Mouse (Mus musculus): ENCODE measurements around the gene Prkcsh. TPM values are rescaled to one million over a fixed set of nuclear protein-coding genes. Genes with fewer than 3 reads are reported as not detected.

Prkcsh gene
- polyA plus RNA-seq, 1 experiment from 2014 or later, result 99.3 TPM

GRCm38 (mm10) chr9:22017208-22017825 lies 14.7 kb downstream of the Prkcsh start:
- no peak overlapping the region for H3K4me3 ChIP-seq (replicated peaks)
- 73% methylated on average over 7 of the region's 7 CpGs for WGBS
- no peaks in the 10 kb centered on the region for H3K27me3 ChIP-seq
- no peak overlapping the region for H3K27ac ChIP-seq
- no peak overlapping the region for H3K4me2 ChIP-seq (replicated peaks)
- ATAC-seq, result no peak
- H3K36me3 ChIP-seq, result peaks cover 76% of the 10 kb centered on the region
- H3K4me1 ChIP-seq (replicated peaks), result 0 out of 2 replicates have a peak, but pooled peaks cover 2% of the 10 kb centered on the region
- no peak overlapping the region for H3K9ac ChIP-seq (replicated peaks)
- H3K9me3 ChIP-seq, result no peaks in the 10 kb centered on the region

- Histone ChIP-seq H3K9me3 (no peaks in the 10 kb centered on the region), H3K4me2 (replicated peaks) (no peak overlapping the region), H3K9ac (replicated peaks) (no peak overlapping the region), H3K4me1 (replicated peaks) (peaks cover 30% of the 10 kb centered on the region), H3K27me3 (no peaks in the 10 kb centered on the region), H3K36me3 (peaks cover 75% of the 10 kb centered on the region), H3K4me3 (replicated peaks) (no peak overlapping the region), H3K27ac (0 out of 2 replicates have a peak overlapping the region, but pooled peaks have one; percentile 9)
- WGBS, result 51% methylated on average over 8 of the region's 8 CpGs
- peak; percentile 22; the same call in 1 of the 2 replicates for ATAC-seq
These were observed 22.0 kb downstream of the Prkcsh start for GRCm38 (mm10) chr9:22024592-22024991.

GRCm38 (mm10) chr9:22028467-22028866 lies 25.9 kb downstream of the Prkcsh start:
- H3K4me1 ChIP-seq (replicated peaks), result peaks cover 34% of the 10 kb centered on the region
- no peaks in the 10 kb centered on the region for H3K9me3 ChIP-seq
- peak; percentile 21; the same call in 1 of the 2 replicates for ATAC-seq
- WGBS, result 31% methylated on average over 7 of the region's 7 CpGs
- H3K27me3 ChIP-seq, result no peaks in the 10 kb centered on the region
- 0 out of 2 replicates have a peak overlapping the region, but pooled peaks have one; percentile 45 for H3K27ac ChIP-seq
- no peak overlapping the region for H3K4me2 ChIP-seq (replicated peaks)
- H3K36me3 ChIP-seq, result peaks cover 88% of the 10 kb centered on the region
- no peak overlapping the region for H3K4me3 ChIP-seq (replicated peaks)
- H3K9ac ChIP-seq (replicated peaks), result no peak overlapping the region

GRCm38 (mm10) chr9:22030386-22030785 lies 27.8 kb downstream of the Prkcsh start:
- Histone ChIP-seq H3K9ac (replicated peaks) (no peak overlapping the region), H3K4me1 (replicated peaks) (peaks cover 36% of the 10 kb centered on the region), H3K9me3 (no peaks in the 10 kb centered on the region), H3K27ac (no peak overlapping the region), H3K4me3 (replicated peaks) (no peak overlapping the region), H3K27me3 (no peaks in the 10 kb centered on the region), H3K4me2 (replicated peaks) (no peak overlapping the region), H3K36me3 (peaks cover 89% of the 10 kb centered on the region)
- WGBS, result 93% methylated on average over 9 of the region's 9 CpGs
- ATAC-seq, result no peak

GRCm38 (mm10) chr9:22035300-22036044 lies 32.9 kb downstream of the Prkcsh start:
- Histone ChIP-seq H3K9ac (replicated peaks) (no peak overlapping the region), H3K27me3 (no peaks in the 10 kb centered on the region), H3K4me1 (replicated peaks) (peaks cover 33% of the 10 kb centered on the region), H3K9me3 (no peaks in the 10 kb centered on the region), H3K4me3 (replicated peaks) (no peak overlapping the region), H3K4me2 (replicated peaks) (no peak overlapping the region), H3K27ac (peak overlapping the region; percentile 30), H3K36me3 (peaks cover 64% of the 10 kb centered on the region)
- peak; percentile 67 for ATAC-seq
- WGBS, result 26% methylated on average over 6 of the region's 6 CpGs

GRCm38 (mm10) chr9:22037826-22038225 lies 35.2 kb downstream of the Prkcsh start:
- H3K27me3 ChIP-seq, result no peaks in the 10 kb centered on the region
- H3K9ac ChIP-seq (replicated peaks), result no peak overlapping the region
- H3K4me3 ChIP-seq (replicated peaks), result no peak overlapping the region
- H3K4me1 ChIP-seq (replicated peaks), result peaks cover 44% of the 10 kb centered on the region
- ATAC-seq, result no peak
- no peak overlapping the region for H3K27ac ChIP-seq
- 91% methylated on average over 10 of the region's 10 CpGs for WGBS
- H3K36me3 ChIP-seq, result peaks cover 40% of the 10 kb centered on the region
- H3K9me3 ChIP-seq, result no peaks in the 10 kb centered on the region
- H3K4me2 ChIP-seq (replicated peaks), result no peak overlapping the region

- no peaks in the 10 kb centered on the region for H3K27me3 ChIP-seq
- no peak overlapping the region for H3K9ac ChIP-seq (replicated peaks)
- no peak for ATAC-seq
- H3K4me2 ChIP-seq (replicated peaks), result no peak overlapping the region
- H3K4me3 ChIP-seq (replicated peaks), result no peak overlapping the region
- no peaks in the 10 kb centered on the region for H3K9me3 ChIP-seq
- H3K27ac ChIP-seq, result no peak overlapping the region
- H3K36me3 ChIP-seq, result 0 out of 2 replicates have a peak, but pooled peaks cover 7% of the 10 kb centered on the region
- 62% methylated on average over 2 of the region's 2 CpGs for WGBS
- H3K4me1 ChIP-seq (replicated peaks), result peaks cover 34% of the 10 kb centered on the region
These were observed 39.2 kb downstream of the Prkcsh start for GRCm38 (mm10) chr9:22041832-22042231.

- Histone ChIP-seq H3K36me3 (0 out of 2 replicates have a peak, but pooled peaks cover 4% of the 10 kb centered on the region), H3K9me3 (no peaks in the 10 kb centered on the region), H3K27me3 (no peaks in the 10 kb centered on the region), H3K27ac (no peak overlapping the region; the same call in 1 of the 2 replicates), H3K4me1 (replicated peaks) (peaks cover 57% of the 10 kb centered on the region), H3K9ac (replicated peaks) (peak overlapping the region; percentile 32), H3K4me2 (replicated peaks) (peak overlapping the region; percentile 83), H3K4me3 (replicated peaks) (peak overlapping the region; percentile 99; the same call in 1 of the 2 replicates)
- ATAC-seq, result no peak
- 66% methylated on average over 9 of the region's 9 CpGs for WGBS
These were observed 44.7 kb downstream of the Prkcsh start for GRCm38 (mm10) chr9:22047329-22047728.

- H3K4me3 ChIP-seq (replicated peaks), result peak overlapping the region; percentile 99
- WGBS, result 48% methylated on average over 11 of the region's 11 CpGs
- H3K4me2 ChIP-seq (replicated peaks), result peak overlapping the region; percentile 83
- peak overlapping the region; percentile 96 for H3K9ac ChIP-seq (replicated peaks)
- peak overlapping the region; percentile 94 for H3K27ac ChIP-seq
- no peaks in the 10 kb centered on the region for H3K9me3 ChIP-seq
- peaks cover 7% of the 10 kb centered on the region; the same call in 1 of the 2 replicates for H3K27me3 ChIP-seq
- H3K4me1 ChIP-seq (replicated peaks), result peaks cover 52% of the 10 kb centered on the region
- ATAC-seq, result no peak
- H3K36me3 ChIP-seq, result 0 out of 2 replicates have a peak, but pooled peaks cover 4% of the 10 kb centered on the region
These were observed 46.7 kb downstream of the Prkcsh start for GRCm38 (mm10) chr9:22049315-22049714.

GRCm38 (mm10) chr9:22049721-22050270 lies 47.2 kb downstream of the Prkcsh start:
- Histone ChIP-seq H3K27ac (peak overlapping the region; percentile 94), H3K9me3 (no peaks in the 10 kb centered on the region), H3K27me3 (peaks cover 7% of the 10 kb centered on the region; the same call in 1 of the 2 replicates), H3K4me2 (replicated peaks) (peak overlapping the region; percentile 83), H3K4me3 (replicated peaks) (peak overlapping the region; percentile 99), H3K9ac (replicated peaks) (peak overlapping the region; percentile 96), H3K4me1 (replicated peaks) (peaks cover 57% of the 10 kb centered on the region), H3K36me3 (0 out of 2 replicates have a peak, but pooled peaks cover 4% of the 10 kb centered on the region)
- peak; percentile 1; the same call in 1 of the 2 replicates for ATAC-seq
- WGBS, result 15% methylated on average over 4 of the region's 4 CpGs

GRCm38 (mm10) chr9:22050351-22050889 lies 47.8 kb downstream of the Prkcsh start:
- Histone ChIP-seq H3K4me3 (replicated peaks) (peak overlapping the region; percentile 99), H3K4me2 (replicated peaks) (peak overlapping the region; percentile 83), H3K36me3 (0 out of 2 replicates have a peak, but pooled peaks cover 4% of the 10 kb centered on the region), H3K27me3 (peaks cover 7% of the 10 kb centered on the region; the same call in 1 of the 2 replicates), H3K9ac (replicated peaks) (peak overlapping the region; percentile 96), H3K9me3 (no peaks in the 10 kb centered on the region), H3K27ac (peak overlapping the region; percentile 94), H3K4me1 (replicated peaks) (peaks cover 52% of the 10 kb centered on the region)
- peak; percentile 46 for ATAC-seq
- under 1% methylated on average over 42 of the region's 43 CpGs for WGBS

Measured in midbrain, embryonic 13.5 days (tissue).